Mouse (Mus musculus) brain, embryonic 18.5 days (tissue): ENCODE results near the gene 4930435E12Rik.
"Not testable (repeated sequence)": the region's sequence is repeated elsewhere in the genome, so short reads cannot be mapped to it uniquely, and the experiment has no call there.

ENCODE experiments used
- DNase-seq: peaks from one replicate; pipeline ENCODE4 v3.0.0-alpha.2; 2012; ENCODE audit warnings: low read depth, low spot score

Gene 4930435E12Rik

DNA sequence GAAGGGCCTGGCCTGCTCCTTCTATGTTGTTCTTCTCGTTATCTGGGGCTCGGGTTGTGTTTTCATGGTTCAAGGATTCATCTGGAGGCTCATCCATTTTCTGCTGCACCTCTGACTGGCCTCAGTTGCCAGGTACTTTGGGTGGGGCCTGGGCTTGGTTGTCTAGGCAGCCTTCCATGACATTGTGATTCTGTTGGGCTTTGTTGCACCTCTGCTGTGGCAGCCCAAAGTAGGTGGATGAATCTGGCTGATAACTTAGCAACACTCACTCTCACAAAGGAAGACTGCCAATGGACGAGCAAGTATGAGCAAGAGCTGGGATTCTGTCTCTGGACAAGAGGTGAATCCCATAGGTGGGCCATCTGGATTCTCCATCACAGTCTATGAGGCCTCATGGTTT lies at the start of gene 4930435E12Rik:
Gene 4930435E12Rik, minus strand, starts transcription at position 101 of the 400 bp plus-strand sequence.
- no peak for DNase-seq

DNA sequence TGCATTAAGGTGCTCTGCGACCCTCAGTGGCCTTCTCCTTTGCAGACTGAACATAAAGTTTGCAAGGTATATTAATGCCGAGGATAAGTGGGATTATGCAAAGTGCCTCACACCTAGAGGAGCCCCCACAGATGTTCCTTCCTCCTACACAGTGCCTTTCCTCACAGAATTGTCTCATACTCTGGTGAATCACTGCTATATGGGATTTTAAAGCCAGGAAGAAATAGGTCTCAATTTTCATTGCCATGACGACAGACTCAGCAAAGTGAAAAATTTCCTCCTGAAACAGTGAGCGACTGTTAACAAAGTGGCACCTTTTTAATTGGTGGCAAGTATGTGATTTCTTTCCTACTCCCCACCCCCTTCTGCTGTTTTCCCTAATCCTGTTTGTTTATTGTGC lies 45.9 kb upstream of the 4930435E12Rik start:
- DNase-seq: no peak

- no peak for DNase-seq
These were observed 44.7 kb upstream of the 4930435E12Rik start for GRCm38 (mm10) chr16:38873231-38873630.

DNA sequence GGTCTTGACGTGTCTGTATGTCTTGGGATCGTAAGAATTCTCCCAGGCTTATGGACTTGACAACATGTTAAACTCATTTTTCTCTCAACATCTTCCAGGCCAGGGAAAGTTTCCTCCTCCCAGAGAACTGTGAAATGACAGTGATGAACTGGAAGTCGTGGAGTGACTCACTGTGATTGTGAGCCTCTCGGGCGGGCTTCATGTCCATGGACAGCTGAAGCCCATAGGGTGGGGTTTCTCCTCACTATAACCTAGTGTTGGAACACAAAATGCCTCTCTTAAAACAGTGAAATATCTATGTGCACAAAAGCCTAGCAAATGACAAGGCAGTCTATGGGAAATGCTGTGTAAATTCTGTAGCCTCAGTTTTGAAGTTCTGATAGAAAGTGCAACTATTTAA lies 35.8 kb upstream of the 4930435E12Rik start:
- DNase-seq: no peak

DNA sequence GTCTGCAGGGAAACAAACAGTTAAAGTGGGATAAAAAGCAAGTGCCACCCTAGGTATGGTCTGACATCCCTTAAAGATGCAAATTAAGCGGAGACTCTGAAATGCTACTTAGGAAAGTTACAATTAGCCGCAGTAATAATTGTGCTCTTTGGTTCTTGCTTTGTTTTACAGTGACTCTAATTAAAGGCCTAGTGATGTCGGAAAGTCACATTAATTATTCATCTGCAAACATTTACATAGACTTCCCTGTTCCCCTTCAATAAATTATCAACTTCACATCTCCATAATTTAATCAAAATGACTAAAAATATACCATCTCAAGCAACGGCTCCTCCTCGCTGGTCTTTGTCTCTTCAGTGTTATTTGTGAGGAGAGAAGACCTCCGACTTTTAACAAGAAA lies 32.0 kb upstream of the 4930435E12Rik start:
- DNase-seq: no peak

DNA sequence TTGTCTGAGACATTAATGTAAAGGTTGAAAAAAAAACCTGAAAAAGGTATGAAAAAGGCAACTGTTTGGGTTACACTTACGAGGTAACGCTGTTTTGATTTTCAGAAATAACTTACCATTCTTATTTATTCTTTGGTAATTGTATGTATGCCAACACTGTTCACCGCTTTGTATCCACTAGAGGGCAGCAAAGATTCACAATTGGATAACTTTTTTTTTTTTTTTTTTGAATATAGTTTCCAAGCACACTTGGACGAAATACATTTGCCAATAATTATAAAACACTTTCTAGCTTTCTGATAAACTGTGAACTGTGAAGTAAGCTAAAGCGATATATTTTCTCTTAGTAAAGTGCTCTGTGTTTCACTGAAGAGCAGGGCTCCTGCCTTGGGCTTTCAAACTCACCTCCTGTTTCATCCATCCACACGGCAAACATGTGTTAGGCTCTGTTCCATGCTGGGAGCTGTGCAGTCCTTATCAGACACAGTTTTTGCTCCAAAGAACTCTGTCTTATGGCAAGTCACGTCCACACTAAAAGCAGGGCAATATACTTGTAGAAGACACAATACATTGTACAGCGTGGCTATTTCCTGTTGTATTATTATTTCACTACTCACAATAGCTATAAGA lies 29.7 kb upstream of the 4930435E12Rik start:
- DNase-seq: no peak

- no peak for DNase-seq
These were observed 16.0 kb downstream of the 4930435E12Rik start for GRCm38 (mm10) chr16:38812521-38812920.

DNA sequence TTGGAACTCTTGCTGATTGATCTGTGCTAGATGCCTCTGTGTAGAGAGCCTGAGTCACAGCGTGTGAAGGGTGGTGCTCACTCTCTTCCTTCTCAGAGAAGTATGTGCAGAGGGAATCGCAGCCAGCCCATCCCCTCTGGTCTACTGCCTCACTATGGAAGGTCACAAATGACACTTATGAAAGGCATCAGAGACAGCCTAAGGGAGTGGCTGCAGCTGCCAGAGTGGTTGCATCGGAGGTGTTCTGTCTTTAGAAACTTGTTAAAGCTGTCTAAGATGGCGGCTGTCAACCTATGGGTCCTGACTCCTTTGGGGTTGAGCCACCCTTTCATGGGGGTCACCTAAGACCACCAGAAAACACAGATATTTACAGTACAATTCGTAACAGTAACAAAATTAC lies 18.4 kb downstream of the 4930435E12Rik start:
- no peak for DNase-seq

DNA sequence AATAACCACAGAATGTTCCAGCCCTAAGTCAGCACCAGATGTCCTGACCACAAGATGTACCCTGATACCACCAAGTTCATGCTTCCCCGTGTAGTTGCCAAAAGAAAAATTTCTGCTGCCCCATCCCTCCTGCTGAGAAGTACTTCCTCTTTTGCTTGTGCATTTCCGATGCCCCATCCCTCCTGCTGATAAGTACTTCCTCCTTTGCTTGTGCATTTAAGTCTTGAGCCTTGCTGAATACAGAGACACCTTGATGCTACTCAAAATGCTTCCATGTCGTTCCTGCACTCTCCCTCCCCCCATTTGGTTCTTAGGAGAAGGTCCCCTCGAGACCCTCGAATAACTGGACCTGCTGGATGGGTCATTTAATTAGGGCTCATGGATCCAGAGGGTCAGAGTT lies 20.8 kb downstream of the 4930435E12Rik start:
- DNase-seq: not testable (repeated sequence)

DNA sequence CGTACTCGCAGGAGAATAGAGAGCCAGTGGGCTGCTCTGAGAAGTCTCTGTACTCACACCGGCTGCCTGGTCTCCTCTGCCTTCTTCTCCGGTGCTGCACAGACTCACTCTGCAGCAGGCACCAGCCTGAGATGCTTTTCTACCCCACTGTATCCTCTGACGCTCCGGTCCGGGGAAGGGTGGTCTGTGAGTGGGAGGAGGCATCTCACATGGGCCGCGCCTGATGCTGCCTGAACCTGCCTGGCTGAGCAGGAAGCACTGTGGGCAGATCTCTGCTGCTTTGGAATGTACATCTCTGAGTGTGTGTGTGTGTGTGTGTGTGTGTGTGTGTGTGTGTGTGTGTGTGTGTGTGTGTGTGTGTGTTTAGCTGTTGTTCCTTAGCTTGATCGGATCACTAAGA lies 28.5 kb downstream of the 4930435E12Rik start, which contains the start of gene Upk1b:
Gene Upk1b, minus strand, starts transcription at position 238 of the 400 bp plus-strand sequence.
- DNase-seq: no peak

DNA sequence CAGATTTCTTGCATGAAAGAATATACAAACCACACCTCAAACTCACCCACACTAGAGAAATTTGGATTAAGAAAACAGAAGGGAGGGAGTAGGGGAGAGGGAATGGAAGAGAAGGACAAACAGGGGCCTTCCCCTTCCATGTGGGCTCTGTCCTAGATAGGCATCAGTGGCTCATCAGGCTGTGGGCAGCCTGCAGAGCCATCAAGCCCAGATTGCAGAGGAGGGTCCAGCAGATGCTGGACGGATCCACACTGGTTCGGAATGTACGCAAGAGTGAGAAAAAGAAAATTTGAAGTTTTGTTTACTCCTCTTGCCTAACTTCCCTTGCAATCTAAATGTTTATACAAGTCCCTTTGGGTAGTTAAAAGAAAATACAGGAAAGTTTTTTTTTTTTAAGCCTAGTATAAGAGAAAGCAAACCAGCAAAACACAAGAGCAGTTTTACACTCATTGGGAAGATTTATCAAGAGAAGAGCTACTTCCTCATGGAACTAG lies 29.5 kb downstream of the 4930435E12Rik start:
- no peak for DNase-seq

GRCm38 (mm10) chr16:38793120-38793519 lies 35.4 kb downstream of the 4930435E12Rik start:
- DNase-seq: no peak

DNA sequence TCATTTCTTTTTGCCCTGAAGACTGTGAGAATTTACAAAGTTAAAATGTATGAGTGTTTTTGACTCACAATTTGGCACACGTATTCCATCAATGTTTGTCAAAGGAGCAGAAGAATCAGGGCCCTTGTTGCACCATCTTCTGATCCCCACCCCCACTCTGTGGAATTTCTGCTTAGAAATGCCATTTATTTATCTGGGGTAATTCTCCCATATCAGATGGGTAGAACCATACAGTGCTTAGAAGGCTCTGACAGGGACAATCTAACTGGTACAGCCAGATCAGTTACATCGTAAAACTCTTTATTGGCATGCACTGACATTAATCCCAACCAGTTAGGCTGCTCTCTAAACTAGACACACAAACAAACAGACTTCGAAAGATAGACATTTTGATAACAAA lies 38.6 kb downstream of the 4930435E12Rik start:
- DNase-seq: no peak

DNA sequence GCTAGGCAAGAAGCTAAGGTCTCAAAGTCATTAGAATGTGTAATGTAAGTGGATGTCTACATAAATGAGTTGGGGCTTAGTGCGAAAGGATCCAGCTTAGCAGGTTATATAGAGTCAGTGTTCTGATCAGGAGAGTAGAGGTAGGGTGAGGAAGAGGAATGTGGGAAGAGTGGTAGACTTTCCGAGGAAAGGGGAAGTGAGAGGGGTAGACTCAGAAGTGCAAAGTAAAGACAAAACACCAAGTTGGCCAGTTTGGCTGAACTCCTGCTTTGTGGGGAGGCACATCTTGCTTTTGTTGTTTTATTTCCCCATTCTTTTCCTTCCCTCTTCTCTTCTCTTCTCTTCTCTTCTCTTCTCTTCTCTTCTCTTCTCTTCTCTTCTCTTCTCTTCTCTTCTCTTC lies 39.5 kb downstream of the 4930435E12Rik start:
- DNase-seq: no peak

DNA sequence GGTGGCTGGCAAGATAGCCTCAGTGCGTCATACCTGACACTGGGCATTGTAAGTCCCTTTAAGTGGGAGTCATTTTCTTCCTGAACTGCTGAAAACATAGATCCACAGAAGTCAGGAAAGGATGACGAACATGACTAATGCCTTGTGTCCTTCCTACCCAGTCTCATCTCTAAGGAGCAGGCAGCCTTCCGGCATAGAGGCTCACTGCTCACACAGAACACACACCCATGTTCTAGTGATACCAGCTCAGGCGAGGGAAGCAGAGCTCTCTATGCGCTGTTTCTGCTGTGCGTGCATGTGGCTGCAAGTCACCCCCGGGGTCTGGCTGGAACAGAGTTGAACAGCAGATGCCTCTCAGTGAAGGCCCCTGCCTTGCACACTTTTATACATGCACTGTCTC lies 43.2 kb downstream of the 4930435E12Rik start:
- no peak for DNase-seq

DNA sequence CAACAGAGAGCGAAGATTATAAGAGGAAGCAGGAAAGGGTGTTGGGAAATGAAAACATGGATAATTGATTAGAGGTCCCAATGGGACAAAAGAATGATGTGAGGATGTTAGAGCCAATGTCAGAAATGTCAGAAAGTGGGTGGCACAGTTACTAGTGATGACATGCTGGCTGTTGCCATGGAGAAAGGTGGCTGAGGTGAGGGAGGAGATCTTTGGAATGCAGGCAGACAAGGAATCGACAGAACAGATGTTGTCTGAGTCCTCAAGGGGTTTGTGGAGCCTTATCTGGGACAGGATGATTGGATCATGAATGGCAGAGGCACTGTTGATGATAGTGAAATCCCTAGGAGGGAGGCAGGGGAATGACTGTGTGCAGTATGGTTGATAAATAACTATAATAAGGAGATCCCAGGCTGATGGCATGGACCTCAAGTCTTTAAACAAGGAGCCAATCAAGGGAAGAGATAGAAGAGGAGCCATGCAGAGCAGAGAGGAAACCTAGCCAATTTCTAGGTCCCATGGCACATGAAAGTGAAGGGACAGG lies 46.0 kb downstream of the 4930435E12Rik start:
- no peak for DNase-seq

DNA sequence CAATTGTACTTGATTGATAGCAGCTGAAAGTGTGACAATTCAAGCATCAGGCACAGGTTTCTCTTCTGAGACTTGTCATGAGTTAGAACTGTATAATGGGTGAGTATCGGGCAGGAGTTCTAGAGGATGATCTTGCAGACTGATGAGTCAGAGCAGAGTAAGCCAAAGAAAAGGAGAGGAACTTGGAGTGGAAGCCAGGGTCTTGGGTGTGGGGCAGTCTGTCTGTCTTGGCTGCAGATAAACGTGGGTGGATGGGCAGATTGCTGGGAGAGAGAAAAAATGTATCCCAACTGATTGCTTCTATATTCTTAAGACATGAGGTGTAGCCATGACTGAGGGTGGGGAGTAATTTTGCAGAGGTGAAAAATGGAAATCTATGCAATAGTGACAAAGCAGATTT lies 46.6 kb downstream of the 4930435E12Rik start:
- no peak for DNase-seq

DNA sequence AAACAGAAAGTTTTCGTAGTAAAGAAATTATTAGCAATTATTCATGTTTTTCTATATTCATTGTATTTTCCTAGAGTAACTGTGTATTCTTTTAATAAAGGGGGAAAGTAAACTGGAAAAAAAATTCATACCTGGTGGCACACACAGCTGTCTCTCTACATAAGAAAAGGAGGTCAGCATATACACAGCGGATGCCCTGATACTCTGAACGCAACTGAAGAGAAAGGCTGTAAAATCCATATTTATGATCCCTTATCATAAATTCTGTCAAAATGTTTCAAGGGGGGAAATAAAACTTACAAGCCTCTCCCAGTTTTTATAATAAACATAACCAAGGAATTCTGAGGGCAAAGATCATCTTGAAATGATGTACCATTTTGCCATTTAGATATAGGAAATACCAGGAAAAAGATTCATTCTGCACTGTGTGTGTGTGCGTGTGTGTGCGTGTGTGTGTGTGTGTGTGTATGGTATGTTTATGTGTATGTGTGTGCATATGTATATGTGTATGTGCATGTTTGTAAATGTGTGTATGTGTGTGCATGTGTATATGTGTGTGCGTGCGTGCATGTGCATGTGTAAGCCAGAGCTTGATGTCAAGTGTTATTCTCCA lies 47.5 kb downstream of the 4930435E12Rik start:
- no peak for DNase-seq

DNA sequence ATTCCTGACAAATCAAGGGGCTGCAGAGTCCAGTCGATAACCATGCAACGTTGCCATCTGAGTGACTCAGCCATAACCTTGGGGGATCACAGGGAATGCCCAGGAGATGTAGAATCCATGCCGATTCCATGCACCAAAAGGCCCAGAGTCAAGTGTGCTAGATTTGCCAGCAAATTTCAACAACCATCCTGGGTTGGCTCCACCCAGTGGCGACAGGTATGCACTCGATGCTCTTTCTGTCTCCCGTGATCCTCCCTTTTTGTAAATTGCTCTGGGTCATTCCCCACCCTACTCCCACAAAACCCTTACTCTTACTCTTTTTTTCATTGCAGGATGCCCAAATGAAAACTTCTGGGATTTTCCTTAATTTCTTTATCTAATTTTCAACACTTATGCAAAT lies 52.2 kb downstream of the 4930435E12Rik start:
- DNase-seq: no peak

- no peak for DNase-seq
These were observed 53.4 kb downstream of the 4930435E12Rik start for GRCm38 (mm10) chr16:38774964-38775746.

GRCm38 (mm10) chr16:38772906-38773496 lies 55.5 kb downstream of the 4930435E12Rik start:
- no peak for DNase-seq

DNA sequence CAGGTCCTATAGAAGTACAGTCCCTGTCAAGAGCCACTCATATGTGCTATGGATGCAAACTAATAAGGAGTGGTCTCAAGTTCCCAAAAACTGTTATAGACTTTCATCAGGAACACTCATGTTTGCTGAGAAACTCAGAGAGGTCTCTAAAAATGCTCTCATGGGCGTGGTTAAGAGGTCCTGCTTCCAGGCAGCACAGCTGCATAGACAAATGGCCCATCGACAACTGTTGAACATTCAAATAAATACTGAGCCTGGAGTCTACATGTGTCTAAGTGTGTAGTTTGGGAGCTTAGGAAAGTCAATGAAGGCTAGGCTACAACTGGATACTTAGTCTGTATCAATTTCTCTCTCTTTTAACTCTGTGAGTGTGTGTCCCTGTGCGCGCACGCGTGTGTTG lies 57.4 kb downstream of the 4930435E12Rik start:
- DNase-seq: no peak
